19 mouse cellular contexts compared by ENCODE assay signal in the genomic region with DNA sequence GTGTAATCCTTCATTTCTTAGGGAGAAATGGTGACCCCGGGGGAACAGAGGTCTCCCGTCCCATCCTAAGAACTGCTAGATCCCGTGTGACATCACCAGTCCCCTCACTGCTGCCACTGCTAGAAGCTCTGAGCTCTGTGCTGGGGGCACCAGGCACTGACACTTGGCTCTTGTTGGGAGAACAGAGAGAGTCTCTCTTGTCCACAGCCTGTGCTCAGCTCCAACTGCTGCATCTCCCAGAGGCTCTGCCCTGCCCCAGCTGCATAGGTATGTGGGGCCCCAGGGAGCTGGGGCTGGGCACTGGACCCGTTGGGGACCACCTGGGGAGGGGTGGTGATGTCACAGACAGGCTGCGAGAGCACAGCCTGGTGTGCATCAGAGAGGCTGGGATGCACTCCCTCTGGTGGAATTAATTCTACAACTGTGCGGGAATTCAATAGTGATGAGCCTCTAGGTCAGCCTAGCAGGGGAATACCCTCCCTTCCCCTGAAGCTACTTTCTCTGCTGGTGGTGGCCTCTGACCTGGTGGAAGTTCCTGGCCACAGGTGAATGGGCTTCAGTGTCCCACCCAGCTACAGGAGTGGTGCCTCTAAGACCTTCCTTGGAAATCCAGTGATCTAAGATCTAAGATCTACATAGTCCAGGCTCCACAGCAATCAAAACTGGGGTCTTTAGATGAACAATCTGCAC. TPM values are rescaled to one million over a fixed set of nuclear protein-coding genes. Genes with fewer than 3 reads are reported as not detected.
A peak's percentile ranks its signal among the peaks of the same experiment; 100 is the strongest.
DNase-seq lines count a peak whose midpoint lies in the region; ATAC-seq and TF ChIP-seq lines count a peak whose summit lies in the region.
"Had no signal": no experiment of that assay in that cellular context is flagged by ENCODE, and none has a peak within 500 bp of the region (broad histone marks: within the 10 kb centered on the region; RNA-seq: fewer than 3 reads in every experiment).

No protein-coding gene starts in this region.

- no peak overlapping the region for H3K4me3 ChIP-seq in embryonic facial prominence, embryonic 11.5 days (ENCODE audit: low read depth, low read length)
- no peak overlapping the region for H3K4me3 ChIP-seq in embryonic facial prominence, embryonic 10.5 days
- H3K4me3 ChIP-seq in kidney, postnatal 0 days (replicated peaks; ENCODE audit: low read depth, low read length) = no peak overlapping the region
- H3K4me3 ChIP-seq in neural tube, embryonic 11.5 days (ENCODE audit: low read depth, low read length) = no peak overlapping the region
- H3K4me3 ChIP-seq in neural tube, embryonic 15.5 days (replicated peaks) = no peak overlapping the region
- H3K4me3 ChIP-seq: embryonic facial prominence, embryonic 12.5 days; heart, embryonic 12.5 days; lung, embryonic 15.5 days; midbrain, embryonic 15.5 days; neural tube, embryonic 12.5 days; stomach, embryonic 15.5 days had no signal

- no peaks in the 10 kb centered on the region for H3K27me3 ChIP-seq in embryonic facial prominence, embryonic 11.5 days (ENCODE audit: control insufficient read depth, insufficient read depth, low read length)
- H3K27me3 ChIP-seq in embryonic facial prominence, embryonic 10.5 days (replicated peaks; ENCODE audit: low read depth, poor library complexity, severe bottlenecking) = no peaks in the 10 kb centered on the region
- H3K27me3 ChIP-seq in kidney, postnatal 0 days (ENCODE audit: insufficient read depth, low read length) = no peaks in the 10 kb centered on the region
- no peaks in the 10 kb centered on the region for H3K27me3 ChIP-seq in neural tube, embryonic 11.5 days (ENCODE audit: control insufficient read depth, insufficient read depth, low read length)
- H3K27me3 ChIP-seq in neural tube, embryonic 15.5 days (replicated peaks) = peaks cover 4% of the 10 kb centered on the region
- H3K27me3 ChIP-seq: embryonic facial prominence, embryonic 12.5 days; lung, embryonic 15.5 days; midbrain, embryonic 15.5 days; neural tube, embryonic 12.5 days; stomach, embryonic 15.5 days had no signal

- no peak overlapping the region for H3K27ac ChIP-seq in embryonic facial prominence, embryonic 11.5 days (replicated peaks; ENCODE audit: low read depth, low read length)
- no peak overlapping the region for H3K27ac ChIP-seq in embryonic facial prominence, embryonic 10.5 days (replicated peaks)
- H3K27ac ChIP-seq in kidney, postnatal 0 days = peak overlapping the region; percentile 62; the same call in 1 of the 2 replicates
- H3K27ac ChIP-seq in neural tube, embryonic 11.5 days (ENCODE audit: low read depth, low read length) = no peak overlapping the region
- H3K27ac ChIP-seq in neural tube, embryonic 15.5 days (replicated peaks) = no peak overlapping the region
- H3K27ac ChIP-seq: embryonic facial prominence, embryonic 12.5 days; lung, embryonic 15.5 days; midbrain, embryonic 15.5 days; neural tube, embryonic 12.5 days; stomach, embryonic 15.5 days had no signal

- no peak overlapping the region for H3K9ac ChIP-seq in embryonic facial prominence, embryonic 11.5 days (replicated peaks; ENCODE audit: low read length)
- no peak overlapping the region for H3K9ac ChIP-seq in kidney, postnatal 0 days (ENCODE audit: low read depth, low read length)
- H3K9ac ChIP-seq in neural tube, embryonic 11.5 days (ENCODE audit: low read length) = peak overlapping the region; percentile 10; the same call in 1 of the 2 replicates
- H3K9ac ChIP-seq in neural tube, embryonic 15.5 days (replicated peaks) = no peak overlapping the region
- H3K9ac ChIP-seq: embryonic facial prominence, embryonic 12.5 days; heart, embryonic 12.5 days; lung, embryonic 15.5 days; midbrain, embryonic 15.5 days; neural tube, embryonic 12.5 days; stomach, embryonic 15.5 days had no signal

- ATAC-seq in embryonic facial prominence, embryonic 11.5 days (replicated peaks; ENCODE audit: insufficient number of reproducible peaks, low FRiP score, low TSS enrichment, low read depth) = 0 out of 2 replicates have a peak, but pooled peaks have one; percentile 52
- peak; percentile 44 for ATAC-seq in kidney, postnatal 0 days (replicated peaks; ENCODE audit: low FRiP score, low read depth)
- no peak for ATAC-seq in neural tube, embryonic 11.5 days (ENCODE audit: insufficient read depth, low FRiP score, low TSS enrichment)
- ATAC-seq in neural tube, embryonic 15.5 days (ENCODE audit: low FRiP score) = no peak
- ATAC-seq: midbrain, embryonic 15.5 days had no signal

- H3K36me3 ChIP-seq in embryonic facial prominence, embryonic 11.5 days (replicated peaks; ENCODE audit: control insufficient read depth, insufficient read depth, low read depth, low read length) = no peaks in the 10 kb centered on the region
- no peaks in the 10 kb centered on the region for H3K36me3 ChIP-seq in embryonic facial prominence, embryonic 10.5 days (replicated peaks)
- no peaks in the 10 kb centered on the region for H3K36me3 ChIP-seq in kidney, postnatal 0 days (ENCODE audit: insufficient read depth, low read length)
- H3K36me3 ChIP-seq in neural tube, embryonic 11.5 days (ENCODE audit: control insufficient read depth, insufficient read depth, low read length) = no peaks in the 10 kb centered on the region
- H3K36me3 ChIP-seq in neural tube, embryonic 15.5 days = no peaks in the 10 kb centered on the region
- H3K36me3 ChIP-seq: embryonic facial prominence, embryonic 12.5 days; heart, embryonic 12.5 days; lung, embryonic 15.5 days; midbrain, embryonic 15.5 days; neural tube, embryonic 12.5 days; stomach, embryonic 15.5 days had no signal

- no peaks in the 10 kb centered on the region for H3K9me3 ChIP-seq in embryonic facial prominence, embryonic 11.5 days (replicated peaks; ENCODE audit: control insufficient read depth, low read length)
- H3K9me3 ChIP-seq in embryonic facial prominence, embryonic 10.5 days = no peaks in the 10 kb centered on the region
- H3K9me3 ChIP-seq in kidney, postnatal 0 days (replicated peaks; ENCODE audit: low read length) = no peaks in the 10 kb centered on the region
- no peaks in the 10 kb centered on the region for H3K9me3 ChIP-seq in neural tube, embryonic 11.5 days (ENCODE audit: control insufficient read depth, low read length)
- H3K9me3 ChIP-seq in neural tube, embryonic 15.5 days (replicated peaks) = no peaks in the 10 kb centered on the region
- H3K9me3 ChIP-seq: embryonic facial prominence, embryonic 12.5 days; heart, embryonic 12.5 days; lung, embryonic 15.5 days; midbrain, embryonic 15.5 days; neural tube, embryonic 12.5 days; stomach, embryonic 15.5 days had no signal

- DNase-seq in embryonic facial prominence, embryonic 11.5 days (ENCODE audit: low spot score) = no peak
- DNase-seq in embryonic facial prominence, embryonic 10.5 days (ENCODE audit: low spot score) = no peak
- no peak for DNase-seq in kidney, postnatal 0 days (ENCODE audit: low spot score)
- DNase-seq in kidney, adult 18-20 months = no peak
- DNase-seq in neural tube, embryonic 11.5 days (ENCODE audit: low spot score) = no peak
- DNase-seq in telencephalon, adult 2 months (ENCODE audit: low read depth, low spot score) = peak; percentile 36
- no peak for DNase-seq in frontal cortex, adult 2 months (ENCODE audit: extremely low spot score in 1 of 2, low spot score in 1 of 2)
- DNase-seq: adrenal gland, postnatal 14 days; cerebellum, postnatal 14 days; heart, postnatal 4 days; right cerebral cortex, postnatal 4 days; thymus, postnatal 36 days had no signal

- no peak overlapping the region for H3K4me2 ChIP-seq in embryonic facial prominence, embryonic 11.5 days (ENCODE audit: low read depth, low read length)
- H3K4me2 ChIP-seq in kidney, postnatal 0 days (ENCODE audit: low read length) = no peak overlapping the region
- H3K4me2 ChIP-seq in neural tube, embryonic 11.5 days (ENCODE audit: low read depth) = no peak overlapping the region
- H3K4me2 ChIP-seq in neural tube, embryonic 15.5 days = no peak overlapping the region
- H3K4me2 ChIP-seq: embryonic facial prominence, embryonic 12.5 days; heart, embryonic 12.5 days; lung, embryonic 15.5 days; midbrain, embryonic 15.5 days; neural tube, embryonic 12.5 days; stomach, embryonic 15.5 days had no signal

- 37% methylated on average over 6 of the region's 6 CpGs for WGBS in embryonic facial prominence, embryonic 11.5 days
- WGBS in embryonic facial prominence, embryonic 10.5 days = 33% methylated on average over 6 of the region's 6 CpGs
- 41% methylated on average over 6 of the region's 6 CpGs for WGBS in kidney, postnatal 0 days
- 42% methylated on average over 6 of the region's 6 CpGs for WGBS in neural tube, embryonic 11.5 days
- 44% methylated on average over 6 of the region's 6 CpGs for WGBS in neural tube, embryonic 15.5 days

- TF ChIP-seq CTCF in kidney, postnatal 0 days (IDR thresholded peaks at IDR 0.05; ENCODE audit: low read depth) = peak; percentile 40

- H3K4me1 ChIP-seq in embryonic facial prominence, embryonic 11.5 days (ENCODE audit: control insufficient read depth, insufficient read depth, low read length) = no peaks in the 10 kb centered on the region
- 0 out of 2 replicates have a peak, but pooled peaks cover 5% of the 10 kb centered on the region for H3K4me1 ChIP-seq in embryonic facial prominence, embryonic 10.5 days
- H3K4me1 ChIP-seq in kidney, postnatal 0 days (replicated peaks; ENCODE audit: insufficient read depth, low read length) = no peaks in the 10 kb centered on the region
- no peaks in the 10 kb centered on the region for H3K4me1 ChIP-seq in neural tube, embryonic 11.5 days (ENCODE audit: control insufficient read depth, insufficient read depth, low read length)
- H3K4me1 ChIP-seq in neural tube, embryonic 15.5 days = no peaks in the 10 kb centered on the region
- H3K4me1 ChIP-seq: embryonic facial prominence, embryonic 12.5 days; heart, embryonic 12.5 days; lung, embryonic 15.5 days; midbrain, embryonic 15.5 days; neural tube, embryonic 12.5 days had no signal

RNA-seq across cellular contexts. Expression of gene Sgk2, which starts 4.4 kb away (rescaled TPM):
- not detected in 2 replicates for polyA plus RNA-seq in embryonic facial prominence, embryonic 11.5 days (2014; fragmentation: Nextera tagmentation; extraction: Ambion mirVana)
- polyA plus RNA-seq in embryonic facial prominence, embryonic 10.5 days (2016; fragmentation: Nextera tagmentation; extraction: Ambion mirVana) = not detected in 2 replicates
- 23.5 and 24.3 TPM in 2 replicates for polyA plus RNA-seq in kidney, postnatal 0 days (2015; fragmentation: Nextera tagmentation; extraction: Ambion mirVana)
- not detected in 2 replicates for polyA plus RNA-seq in neural tube, embryonic 11.5 days (2014; fragmentation: Nextera tagmentation; extraction: Ambion mirVana)
- 0.13 and 0.15 TPM in 2 replicates for polyA plus RNA-seq in neural tube, embryonic 15.5 days (2015; fragmentation: Nextera tagmentation; extraction: Ambion mirVana)
- 1.2 and 1.3 TPM in 2 replicates for polyA plus RNA-seq in frontal cortex, adult 2 months (2012; rRNA removed)
- polyA plus RNA-seq: lung, embryonic 15.5 days; neural tube, embryonic 12.5 days had no signal

RNA-seq across cellular contexts. Expression of gene Ift52, which starts 25.6 kb away (rescaled TPM):
- 60.4 and 61.6 TPM in 2 replicates for polyA plus RNA-seq in embryonic facial prominence, embryonic 11.5 days (2014; fragmentation: Nextera tagmentation; extraction: Ambion mirVana)
- 50.5 and 51.9 TPM in 2 replicates for polyA plus RNA-seq in embryonic facial prominence, embryonic 10.5 days (2016; fragmentation: Nextera tagmentation; extraction: Ambion mirVana)
- polyA plus RNA-seq in kidney, postnatal 0 days (2015; fragmentation: Nextera tagmentation; extraction: Ambion mirVana) = 52.3 and 53.5 TPM in 2 replicates
- polyA plus RNA-seq in neural tube, embryonic 11.5 days (2014; fragmentation: Nextera tagmentation; extraction: Ambion mirVana) = 52.8 and 55.3 TPM in 2 replicates
- 32.7 and 37.9 TPM in 2 replicates for polyA plus RNA-seq in neural tube, embryonic 15.5 days (2015; fragmentation: Nextera tagmentation; extraction: Ambion mirVana)
- 32.9 and 34.3 TPM in 2 replicates for polyA plus RNA-seq in frontal cortex, adult 2 months (2012; rRNA removed)

RNA-seq across cellular contexts. Expression of gene L3mbtl1, which starts 48.3 kb away (rescaled TPM):
- polyA plus RNA-seq in embryonic facial prominence, embryonic 11.5 days (2014; fragmentation: Nextera tagmentation; extraction: Ambion mirVana) = 0.06 and 0.15 TPM in 2 replicates
- 0.06 and 0.19 TPM in 2 replicates for polyA plus RNA-seq in embryonic facial prominence, embryonic 10.5 days (2016; fragmentation: Nextera tagmentation; extraction: Ambion mirVana)
- 0.09 and 0.12 TPM in 2 replicates for polyA plus RNA-seq in kidney, postnatal 0 days (2015; fragmentation: Nextera tagmentation; extraction: Ambion mirVana)
- 0.05 TPM in 1 of 2 replicates, not detected in the other for polyA plus RNA-seq in neural tube, embryonic 11.5 days (2014; fragmentation: Nextera tagmentation; extraction: Ambion mirVana)
- 3.6 and 6.0 TPM in 2 replicates for polyA plus RNA-seq in neural tube, embryonic 15.5 days (2015; fragmentation: Nextera tagmentation; extraction: Ambion mirVana)
- polyA plus RNA-seq in frontal cortex, adult 2 months (2012; rRNA removed) = 12.0 and 13.4 TPM in 2 replicates
- polyA plus RNA-seq: heart, embryonic 12.5 days had no signal

Comparison
In these comparisons a context has a peak if more than half of its experiments do, and no peak if none do; other contexts are left out.
1. ATAC-seq: peak in embryonic facial prominence, embryonic 11.5 days (single experiment) and kidney, postnatal 0 days (single experiment); none in neural tube, embryonic 11.5 days (single experiment) and neural tube, embryonic 15.5 days (single experiment).
2. RNA of gene Sgk2, which starts 4.4 kb away (polyA plus RNA-seq): 23.5 to 24.3 TPM in kidney, postnatal 0 days; 1.2 to 1.3 TPM in frontal cortex, adult 2 months, 0.13 to 0.15 TPM in neural tube, embryonic 15.5 days, not detected in embryonic facial prominence, embryonic 10.5 days, not detected in embryonic facial prominence, embryonic 11.5 days and not detected in neural tube, embryonic 11.5 days; every median in the first group is over 10 times any median in the second.